Mouse (Mus musculus) limb, embryonic 14.5 days (tissue): ENCODE results near the gene Itgb2l. TPM values are rescaled to one million over a fixed set of nuclear protein-coding genes. Genes with fewer than 3 reads are reported as not detected.
A peak's percentile ranks its signal among the peaks of the same experiment; 100 is the strongest.

Experiments used
- ATAC-seq: fragments of 200-750 bp; cut with Nextera tagmentation; 2 replicates; pipeline ENCODE4 v1.8.0; 2017; ENCODE audit warnings: low read depth, moderate number of reproducible peaks, moderate TSS enrichment; ENCODE audit not compliant: low FRiP score
- DNase-seq: peaks from one replicate; pipeline ENCODE4 v3.0.0-alpha.2; 2015; ENCODE audit warnings: low spot score
- H3K27ac ChIP-seq: fragments of 300-500 bp; sonication (generic); replicated peaks from 2 replicates; pipeline ENCODE4 v1.5.1; 2014; ENCODE audit warnings: low read depth, mild to moderate bottlenecking, low read length, moderate library complexity, mixed read lengths
- H3K27me3 ChIP-seq: fragments of 300-500 bp; sonication (generic); 2 replicates; pipeline ENCODE4 v1.6.1; 2014; ENCODE audit warnings: low read length, mixed read lengths; ENCODE audit not compliant: control insufficient read depth, insufficient read depth
- H3K36me3 ChIP-seq: fragments of 300-500 bp; sonication (generic); 2 replicates; pipeline ENCODE4 v1.6.1; 2014; ENCODE audit warnings: mild to moderate bottlenecking, low read length, moderate library complexity, mixed read lengths; ENCODE audit not compliant: control insufficient read depth, insufficient read depth
- H3K4me1 ChIP-seq: fragments of 300-500 bp; sonication (generic); 2 replicates; pipeline ENCODE4 v1.6.1; 2014; ENCODE audit warnings: antibody characterized with exemption, low read length, mixed read lengths; ENCODE audit not compliant: control insufficient read depth, insufficient read depth
- H3K4me2 ChIP-seq: fragments of 300-500 bp; sonication (generic); replicated peaks from 2 replicates; pipeline ENCODE4 v1.6.1; 2014; ENCODE audit warnings: low read depth, mild to moderate bottlenecking, low read length, moderate library complexity; ENCODE audit not compliant: severe bottlenecking
- H3K4me3 ChIP-seq: fragments of 300-500 bp; sonication (generic); replicated peaks from 2 replicates; pipeline ENCODE4 v1.5.1; 2014; ENCODE audit warnings: low read length
- H3K9ac ChIP-seq: fragments of 300-500 bp; sonication (generic); 2 replicates; pipeline ENCODE4 v1.6.1; 2014; ENCODE audit warnings: mild to moderate bottlenecking, low read depth, low read length, moderate library complexity; ENCODE audit not compliant: severe bottlenecking
- H3K9me3 ChIP-seq: fragments of 300-500 bp; sonication (generic); 2 replicates; pipeline ENCODE4 v1.6.1; 2016; ENCODE audit warnings: low read length; ENCODE audit not compliant: control insufficient read depth
- POLR2A ChIP-seq: fragments of 200-500 bp; IDR thresholded peaks from 2 replicates; pipeline ENCODE4 v1.8.0; 2012; ENCODE audit warnings: inconsistent platforms, mild to moderate bottlenecking, moderate library complexity, borderline replicate concordance; ENCODE audit not compliant: insufficient read depth, insufficient read length; ENCODE audit errors: extremely low read depth
- WGBS: fragments of 180-500 bp; shearing (Covaris S2); extraction: QIAGEN DNeasy Blood & Tissue Kit; methylation state at CpG from one replicate; pipeline ENCODE4 v1.1.7; 2014; 5-methylcytosine and 5-hydroxymethylcytosine counted together
- polyA plus RNA-seq, 2 experiments: library from polyadenylated mRNA; depleted of rRNA in 1 of 2; stranded (reverse) in 1 of 2; unstranded in 1 of 2; fragments of >200 nt; fragmentation: Nextera tagmentation in 1 of 2; extraction: Ambion mirVana in 1 of 2; gene quantifications; 2 replicates each; pipeline versions ENCODE4 v1.2.1 to v1.2.3; 2012 to 2014

Itgb2l gene
- polyA plus RNA-seq, 2 experiments: 0.05 to 0.07 TPM

DNA sequence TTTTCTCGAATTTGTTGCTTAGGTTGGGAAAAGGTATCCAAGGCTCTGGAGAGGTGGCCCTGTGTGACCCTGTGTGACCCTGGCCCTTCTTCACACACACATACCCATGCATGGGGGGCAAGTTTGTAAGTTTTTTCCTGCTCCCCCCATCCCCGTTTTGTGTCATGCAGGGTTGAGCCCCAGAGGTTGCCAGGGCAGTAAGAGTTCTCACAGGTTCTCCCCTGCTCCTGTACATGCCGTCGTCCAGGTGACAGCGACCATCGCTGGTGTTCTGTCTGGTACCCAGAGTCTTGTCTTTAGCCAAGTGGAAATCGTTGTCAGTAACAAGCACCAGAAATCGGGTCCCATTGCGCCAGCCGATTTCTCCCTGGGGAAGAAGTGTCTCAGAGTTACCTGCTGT is 10.2 kb downstream of the Itgb2l start:
- H3K36me3 ChIP-seq: no peaks in the 10 kb centered on the region
- H3K9me3 ChIP-seq: no peaks in the 10 kb centered on the region
- DNase-seq (no peak), ATAC-seq (no peak)
- no peak overlapping the region for H3K9ac ChIP-seq
- TF ChIP-seq POLR2A: no peak
- H3K27ac ChIP-seq: no peak overlapping the region
- no peaks in the 10 kb centered on the region for H3K27me3 ChIP-seq
- 79% methylated on average over 10 of the region's 10 CpGs for WGBS
- no peak overlapping the region for H3K4me3 ChIP-seq
- H3K4me1 ChIP-seq: no peaks in the 10 kb centered on the region
- no peak overlapping the region for H3K4me2 ChIP-seq

DNA sequence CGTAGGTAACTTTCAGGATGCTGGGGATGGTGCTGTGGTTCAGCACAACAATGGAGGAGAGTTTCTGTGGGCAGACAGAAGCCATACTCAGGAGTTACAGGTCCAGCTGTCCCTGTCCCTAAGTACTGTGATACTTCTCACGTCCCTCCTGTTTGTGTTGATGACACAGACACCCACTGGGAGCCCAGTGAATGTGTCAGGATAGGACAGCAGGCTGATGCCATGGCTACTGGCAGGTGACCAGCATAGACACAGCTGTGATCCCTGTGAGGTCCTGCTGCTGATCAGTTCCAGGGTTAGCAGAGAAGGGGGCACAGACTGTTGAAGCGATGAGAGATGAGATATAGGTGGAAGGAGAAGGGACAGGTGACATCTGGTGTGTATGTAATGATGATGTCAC is 14.4 kb downstream of the Itgb2l start:
- Histone ChIP-seq H3K4me2 (no peak overlapping the region), H3K9ac (no peak overlapping the region), H3K9me3 (no peaks in the 10 kb centered on the region), H3K4me1 (no peaks in the 10 kb centered on the region), H3K36me3 (no peaks in the 10 kb centered on the region), H3K27me3 (no peaks in the 10 kb centered on the region), H3K4me3 (no peak overlapping the region), H3K27ac (no peak overlapping the region)
- TF ChIP-seq POLR2A: no peak
- ATAC-seq (no peak), DNase-seq (no peak)
- WGBS: 67% methylated on average over 3 of the region's 3 CpGs

DNA sequence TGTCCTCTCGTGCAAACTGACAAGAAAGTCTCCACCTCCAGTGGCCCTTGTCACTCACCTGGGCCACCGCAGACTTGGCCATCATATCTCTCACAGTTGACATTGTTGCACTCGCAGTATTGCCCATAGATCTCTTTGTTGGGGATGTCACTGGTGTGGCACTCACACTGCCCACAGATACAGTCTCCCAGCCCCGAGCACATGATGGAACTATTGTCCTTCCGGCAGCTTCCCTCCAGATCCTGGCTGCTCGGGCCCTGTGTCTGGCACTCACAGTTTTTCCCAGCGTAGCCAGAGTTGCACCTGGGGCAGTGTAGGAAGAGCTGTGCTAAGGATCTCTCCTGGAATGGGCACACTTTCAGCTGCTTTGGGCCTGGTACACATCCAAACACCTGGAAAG is 16.7 kb downstream of the Itgb2l start:
- no peak overlapping the region for H3K27ac ChIP-seq
- no peak for TF ChIP-seq POLR2A
- DNase-seq (no peak), ATAC-seq (no peak)
- no peak overlapping the region for H3K4me3 ChIP-seq
- no peak overlapping the region for H3K9ac ChIP-seq
- H3K9me3 ChIP-seq: no peaks in the 10 kb centered on the region
- H3K27me3 ChIP-seq: no peaks in the 10 kb centered on the region
- no peak overlapping the region for H3K4me2 ChIP-seq
- H3K36me3 ChIP-seq: no peaks in the 10 kb centered on the region
- WGBS: 82% methylated on average over 7 of the region's 7 CpGs
- no peaks in the 10 kb centered on the region for H3K4me1 ChIP-seq

DNA sequence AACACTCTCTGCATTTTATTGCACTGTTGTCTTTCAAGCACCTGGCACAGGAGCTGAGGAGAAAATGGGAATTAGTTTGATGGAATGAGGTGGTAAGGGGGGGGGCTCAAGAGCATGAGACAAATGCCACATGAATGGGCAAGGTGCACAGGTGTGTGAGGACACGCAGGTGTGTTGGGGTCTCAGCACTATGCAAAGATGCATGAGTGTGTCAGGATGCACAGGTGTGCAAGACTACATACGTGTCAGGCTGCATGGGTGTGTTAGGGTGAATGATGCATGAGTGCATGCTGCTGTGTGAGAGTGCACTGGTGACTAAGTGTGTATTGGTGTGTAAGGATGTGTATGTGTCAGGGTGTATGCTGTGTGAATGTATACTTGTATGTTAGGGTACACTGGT is 18.4 kb downstream of the Itgb2l start:
- H3K9me3 ChIP-seq: no peaks in the 10 kb centered on the region
- TF ChIP-seq POLR2A: no peak
- no peak for ATAC-seq

DNA sequence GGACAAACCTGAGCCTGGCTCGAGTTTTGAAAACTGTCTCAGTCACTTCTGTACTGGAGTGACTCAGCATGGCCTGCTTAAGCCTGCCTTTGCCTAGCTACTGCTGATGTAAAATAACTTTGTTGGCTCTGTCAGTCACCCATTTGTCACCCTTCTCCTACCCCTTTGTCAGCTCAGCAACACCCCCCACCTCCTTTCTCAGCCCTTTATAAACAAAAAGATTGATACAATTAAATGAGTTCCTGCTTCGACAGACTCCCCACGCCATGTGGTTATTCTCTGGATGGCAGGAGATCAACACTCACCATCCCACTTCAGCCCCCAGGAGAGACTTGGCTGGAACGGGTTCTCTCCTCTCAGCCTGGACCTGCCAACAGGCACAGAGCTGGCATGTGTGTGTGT is 35.4 kb downstream of the Itgb2l start:
- DNase-seq (peak; percentile 11), ATAC-seq (no peak)
- Histone ChIP-seq H3K9me3 (no peaks in the 10 kb centered on the region), H3K27ac (no peak overlapping the region), H3K27me3 (no peaks in the 10 kb centered on the region), H3K4me1 (no peaks in the 10 kb centered on the region), H3K36me3 (no peaks in the 10 kb centered on the region), H3K4me3 (no peak overlapping the region), H3K4me2 (no peak overlapping the region), H3K9ac (no peak overlapping the region)
- 26% methylated on average over 4 of the region's 4 CpGs for WGBS
- no peak for TF ChIP-seq POLR2A

More for the DNA sequence above, 18.4 kb downstream of the Itgb2l start:
- H3K9ac ChIP-seq: no peak overlapping the region
- no peaks in the 10 kb centered on the region for H3K27me3 ChIP-seq
- no peak overlapping the region for H3K4me3 ChIP-seq
- DNase-seq: no peak
- no peaks in the 10 kb centered on the region for H3K36me3 ChIP-seq
- H3K4me1 ChIP-seq: no peaks in the 10 kb centered on the region
- WGBS: 87% methylated on average over 2 of the region's 2 CpGs
- H3K27ac ChIP-seq: no peak overlapping the region
- no peak overlapping the region for H3K4me2 ChIP-seq

DNA sequence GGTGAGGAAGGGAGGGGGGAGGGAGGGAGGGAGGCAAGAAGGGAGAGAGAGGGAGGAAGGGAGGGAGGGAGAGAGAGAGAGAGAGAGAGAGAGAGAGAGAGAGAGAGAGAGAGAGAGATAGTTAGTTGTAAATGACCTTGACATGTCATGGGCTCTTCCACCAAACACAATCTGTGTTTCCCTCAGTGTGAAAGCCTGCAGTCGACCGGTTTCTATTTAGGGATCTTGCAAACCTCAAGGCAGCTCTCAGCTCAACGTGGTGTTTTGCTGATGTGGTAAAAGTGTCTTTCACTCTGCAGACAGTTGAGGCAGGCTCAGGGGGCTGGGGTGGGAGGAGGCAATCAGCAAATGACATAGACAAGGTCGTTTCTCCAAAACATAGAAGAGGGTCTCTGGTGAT is 37.1 kb downstream of the Itgb2l start:
- no peak overlapping the region for H3K4me3 ChIP-seq
- no peak overlapping the region for H3K27ac ChIP-seq
- no peaks in the 10 kb centered on the region for H3K36me3 ChIP-seq
- DNase-seq (no peak), ATAC-seq (no peak)
- no peak overlapping the region for H3K4me2 ChIP-seq
- H3K4me1 ChIP-seq: no peaks in the 10 kb centered on the region
- no peaks in the 10 kb centered on the region for H3K27me3 ChIP-seq
- H3K9me3 ChIP-seq: no peaks in the 10 kb centered on the region
- TF ChIP-seq POLR2A: no peak
- 69% methylated on average over 4 of the region's 4 CpGs for WGBS
- H3K9ac ChIP-seq: no peak overlapping the region
